Mouse (Mus musculus) intestine, embryonic 14.5 days (tissue): Measurements from ENCODE around the gene Gm10037. TPM values are rescaled to one million over a fixed set of nuclear protein-coding genes. Genes with fewer than 3 reads are reported as not detected.
"Not testable (repeated sequence)": the region's sequence is repeated elsewhere in the genome, so short reads cannot be mapped to it uniquely, and the experiment has no call there.

ENCODE experiments used
- ATAC-seq: fragments of 200-750 bp; cut with Nextera tagmentation; replicated peaks from 2 replicates; pipeline ENCODE4 v1.8.0; 2017; ENCODE audit warnings: low read depth, moderate number of reproducible peaks, moderate TSS enrichment, moderate library complexity; ENCODE audit not compliant: low FRiP score, low TSS enrichment
- DNase-seq: peaks from one replicate; pipeline ENCODE4 v3.0.0-alpha.2; 2018; ENCODE audit warnings: low spot score
- H3K27ac ChIP-seq: fragments of 300-500 bp; sonication (generic); 2 replicates; pipeline ENCODE4 v1.5.1; 2014; ENCODE audit warnings: low read depth, mild to moderate bottlenecking, control low read depth
- H3K27me3 ChIP-seq: fragments of 300-500 bp; sonication (generic); replicated peaks from 2 replicates; pipeline ENCODE4 v1.6.1; 2014; ENCODE audit warnings: low read length, control low read depth; ENCODE audit not compliant: control insufficient read depth, insufficient read depth
- H3K36me3 ChIP-seq: fragments of 300-500 bp; sonication (generic); 2 replicates; pipeline ENCODE4 v1.6.1; 2014; ENCODE audit warnings: low read length, control low read depth; ENCODE audit not compliant: control insufficient read depth, insufficient read depth
- H3K4me1 ChIP-seq: fragments of 300-500 bp; sonication (generic); replicated peaks from 2 replicates; pipeline ENCODE4 v1.6.1; 2014; ENCODE audit warnings: low read length, control low read depth, mixed read lengths; ENCODE audit not compliant: control insufficient read depth, insufficient read depth
- H3K4me2 ChIP-seq: fragments of 300-500 bp; sonication (generic); 2 replicates; pipeline ENCODE4 v1.6.1; 2014; ENCODE audit warnings: low read length
- H3K4me3 ChIP-seq: fragments of 300-500 bp; sonication (generic); 2 replicates; pipeline ENCODE4 v1.5.1; 2014; ENCODE audit warnings: low read depth, low read length, control low read depth, mixed read lengths
- H3K9ac ChIP-seq: fragments of 300-500 bp; sonication (generic); 2 replicates; pipeline ENCODE4 v1.6.1; 2014; ENCODE audit warnings: mild to moderate bottlenecking, low read length
- H3K9me3 ChIP-seq: fragments of 300-500 bp; sonication (generic); 2 replicates; pipeline ENCODE4 v1.6.1; 2016; ENCODE audit warnings: low read length, control low read depth; ENCODE audit not compliant: control insufficient read depth
- WGBS: fragments of 180-500 bp; shearing (Covaris S2); extraction: QIAGEN DNeasy Blood & Tissue Kit; methylation state at CpG from one replicate; pipeline ENCODE4 v1.1.7; 2014; 5-methylcytosine and 5-hydroxymethylcytosine counted together
- polyA plus RNA-seq: library from polyadenylated mRNA; unstranded; fragments of >200 nt; fragmentation: Nextera tagmentation; extraction: Ambion mirVana; gene quantifications from 2 replicates; pipeline ENCODE4 v1.2.1, GENCODE M21; 2014

Gene Gm10037
- polyA plus RNA-seq, 1 experiment from 2014 or later, result 3.7 TPM

GRCm38 (mm10) chr13:67833137-67833536 is 2.2 kb downstream of the Gm10037 start:
- H3K4me1 ChIP-seq, H3K36me3 ChIP-seq, H3K9me3 ChIP-seq, DNase-seq, ATAC-seq, H3K9ac ChIP-seq, H3K27me3 ChIP-seq, H3K27ac ChIP-seq, H3K4me2 ChIP-seq, H3K4me3 ChIP-seq: not testable (repeated sequence)

GRCm38 (mm10) chr13:67843775-67844118 is 12.8 kb downstream of the Gm10037 start:
- Histone ChIP-seq H3K9me3 (no peaks in the 10 kb centered on the region), H3K4me2 (peak overlapping the region; percentile 51), H3K4me3 (peak overlapping the region; percentile 33; the same call in 1 of the 2 replicates), H3K27me3 (no peaks in the 10 kb centered on the region), H3K9ac (peak overlapping the region; percentile 44), H3K27ac (no peak overlapping the region), H3K4me1 (no peaks in the 10 kb centered on the region), H3K36me3 (no peaks in the 10 kb centered on the region)
- no peak for DNase-seq
- WGBS, result 37% methylated on average over 6 of the region's 6 CpGs
- no peak; the same call in 1 of the 2 replicates for ATAC-seq

GRCm38 (mm10) chr13:67844119-67844852 is 13.4 kb downstream of the Gm10037 start:
- H3K4me3 ChIP-seq, result peak overlapping the region; percentile 33
- H3K27ac ChIP-seq, result no peak overlapping the region
- no peaks in the 10 kb centered on the region for H3K36me3 ChIP-seq
- no peaks in the 10 kb centered on the region for H3K9me3 ChIP-seq
- H3K9ac ChIP-seq, result peak overlapping the region; percentile 44
- H3K4me1 ChIP-seq, result no peaks in the 10 kb centered on the region
- peak; percentile 78 for ATAC-seq
- no peaks in the 10 kb centered on the region for H3K27me3 ChIP-seq
- DNase-seq, result peak; percentile 83
- under 1% methylated on average over 15 of the region's 19 CpGs for WGBS
- peak overlapping the region; percentile 51 for H3K4me2 ChIP-seq

- no peaks in the 10 kb centered on the region for H3K27me3 ChIP-seq
- WGBS, result 27% methylated on average over 8 of the region's 8 CpGs
- H3K27ac ChIP-seq, result no peak overlapping the region
- H3K36me3 ChIP-seq, result no peaks in the 10 kb centered on the region
- H3K4me2 ChIP-seq, result peak overlapping the region; percentile 51
- 0 out of 2 replicates have a peak overlapping the region, but pooled peaks have one; percentile 32 for H3K9ac ChIP-seq
- H3K4me1 ChIP-seq, result no peaks in the 10 kb centered on the region
- ATAC-seq, result peak; percentile 68
- no peaks in the 10 kb centered on the region for H3K9me3 ChIP-seq
- DNase-seq, result no peak
- H3K4me3 ChIP-seq, result peak overlapping the region; percentile 33
Observed at GRCm38 (mm10) chr13:67844853-67845194, 13.9 kb downstream of the Gm10037 start.

- DNase-seq (no peak), ATAC-seq (no peak)
- 75% methylated on average over 3 of the region's 3 CpGs for WGBS
Observed at GRCm38 (mm10) chr13:67850361-67850760, 19.5 kb downstream of the Gm10037 start.

GRCm38 (mm10) chr13:67853130-67853529 is 22.2 kb downstream of the Gm10037 start:
- no peak overlapping the region for H3K9ac ChIP-seq
- no peak overlapping the region for H3K27ac ChIP-seq
- H3K4me1 ChIP-seq, result no peaks in the 10 kb centered on the region
- no peaks in the 10 kb centered on the region for H3K27me3 ChIP-seq
- H3K36me3 ChIP-seq, result no peaks in the 10 kb centered on the region
- DNase-seq (no peak), ATAC-seq (no peak)
- H3K9me3 ChIP-seq, result no peaks in the 10 kb centered on the region
- WGBS, result 68% methylated on average over 6 of the region's 6 CpGs
- H3K4me2 ChIP-seq, result no peak overlapping the region
- H3K4me3 ChIP-seq, result no peak overlapping the region

More at GRCm38 (mm10) chr13:67850361-67850760, 19.5 kb downstream of the Gm10037 start:
- Histone ChIP-seq H3K4me3 (no peak overlapping the region), H3K9ac (no peak overlapping the region), H3K4me2 (no peak overlapping the region), H3K9me3 (no peaks in the 10 kb centered on the region), H3K36me3 (no peaks in the 10 kb centered on the region), H3K27ac (no peak overlapping the region), H3K4me1 (no peaks in the 10 kb centered on the region), H3K27me3 (no peaks in the 10 kb centered on the region)

- Histone ChIP-seq H3K9me3 (no peaks in the 10 kb centered on the region), H3K4me3 (no peak overlapping the region), H3K36me3 (no peaks in the 10 kb centered on the region), H3K4me2 (no peak overlapping the region), H3K27ac (no peak overlapping the region), H3K4me1 (no peaks in the 10 kb centered on the region), H3K27me3 (no peaks in the 10 kb centered on the region), H3K9ac (no peak overlapping the region)
- DNase-seq (no peak), ATAC-seq (no peak)
- WGBS, result 79% methylated on average over 2 of the region's 2 CpGs
Observed at GRCm38 (mm10) chr13:67853983-67854382, 23.1 kb downstream of the Gm10037 start.

GRCm38 (mm10) chr13:67857317-67857716 is 26.4 kb downstream of the Gm10037 start:
- DNase-seq (no peak), ATAC-seq (no peak)
- no peak overlapping the region for H3K4me2 ChIP-seq
- whole genome bisulfite sequencing, result 29% methylated on average over 1 of the region's 1 CpGs
- no peaks in the 10 kb centered on the region for H3K36me3 ChIP-seq
- no peak overlapping the region for H3K4me3 ChIP-seq
- H3K27me3 ChIP-seq, result no peaks in the 10 kb centered on the region
- no peaks in the 10 kb centered on the region for H3K4me1 ChIP-seq
- H3K27ac ChIP-seq, result no peak overlapping the region
- H3K9ac ChIP-seq, result no peak overlapping the region
- no peaks in the 10 kb centered on the region for H3K9me3 ChIP-seq

- ATAC-seq, result no peak
- WGBS, result 82% methylated on average over 9 of the region's 9 CpGs
- H3K4me1 ChIP-seq, result no peaks in the 10 kb centered on the region
Observed at GRCm38 (mm10) chr13:67862508-67862907, 31.6 kb downstream of the Gm10037 start.

More at GRCm38 (mm10) chr13:67862508-67862907, 31.6 kb downstream of the Gm10037 start:
- H3K4me2 ChIP-seq, result no peak overlapping the region
- no peak overlapping the region for H3K9ac ChIP-seq
- no peaks in the 10 kb centered on the region for H3K27me3 ChIP-seq
- H3K36me3 ChIP-seq, result no peaks in the 10 kb centered on the region
- H3K4me3 ChIP-seq, result no peak overlapping the region
- DNase-seq, result no peak
- H3K27ac ChIP-seq, result no peak overlapping the region
- H3K9me3 ChIP-seq, result no peaks in the 10 kb centered on the region
